Mouse (Mus musculus) right cerebral cortex, adult 18-20 months (tissue): ENCODE measurements at regions not wholly inside any gene's neighbourhood (a gene's known extent, or its start where the extent isn't known, plus 50 kb on each side); places are given as distances from the start of the nearest gene placed in this dataset.

Experiments
- DNase-seq: peaks from one replicate; pipeline ENCODE4 v3.0.0; 2022; ENCODE audit warnings: mixed read lengths

DNA sequence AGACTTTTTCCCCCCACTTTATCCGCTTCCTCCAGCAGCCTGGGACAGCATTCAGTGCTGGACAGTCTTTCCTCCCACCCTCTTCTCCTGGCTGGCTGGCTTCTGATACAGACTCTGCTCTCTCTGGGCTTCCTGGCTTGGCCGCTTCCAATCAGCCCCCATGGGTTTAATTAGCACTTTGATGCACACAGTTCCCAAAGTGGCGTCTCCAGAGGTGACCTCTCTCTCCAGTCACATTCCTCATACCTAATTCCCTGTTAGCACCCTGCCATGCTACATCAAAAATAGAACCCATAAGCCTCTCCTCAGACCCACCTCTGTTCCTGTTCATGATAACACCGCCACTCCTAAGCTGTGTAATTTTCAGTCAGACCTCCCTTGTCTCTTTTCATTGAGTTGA lies 101.9 kb upstream of the Arid2 start:
- DNase-seq: no peak

DNA sequence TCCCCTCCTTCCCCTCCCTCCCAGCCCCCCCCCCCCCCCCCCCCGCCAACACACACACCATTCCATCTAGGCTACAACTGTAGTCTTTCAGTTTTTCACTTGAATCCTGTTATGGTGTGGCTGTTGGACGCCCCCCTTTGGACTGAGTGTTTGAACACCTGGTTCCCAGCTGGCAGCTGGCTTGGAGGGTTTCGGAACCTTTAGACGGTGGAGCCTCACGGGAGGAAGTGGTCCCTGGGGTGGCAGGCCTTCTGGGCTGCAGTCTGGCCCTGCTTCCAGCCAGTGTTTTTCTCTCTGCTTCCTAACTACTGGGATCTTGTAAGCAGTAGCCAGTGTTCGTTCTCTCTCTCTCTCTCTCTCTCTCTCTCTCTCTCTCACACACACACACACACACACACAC lies 101.4 kb upstream of the Arid2 start:
- no peak for DNase-seq

DNA sequence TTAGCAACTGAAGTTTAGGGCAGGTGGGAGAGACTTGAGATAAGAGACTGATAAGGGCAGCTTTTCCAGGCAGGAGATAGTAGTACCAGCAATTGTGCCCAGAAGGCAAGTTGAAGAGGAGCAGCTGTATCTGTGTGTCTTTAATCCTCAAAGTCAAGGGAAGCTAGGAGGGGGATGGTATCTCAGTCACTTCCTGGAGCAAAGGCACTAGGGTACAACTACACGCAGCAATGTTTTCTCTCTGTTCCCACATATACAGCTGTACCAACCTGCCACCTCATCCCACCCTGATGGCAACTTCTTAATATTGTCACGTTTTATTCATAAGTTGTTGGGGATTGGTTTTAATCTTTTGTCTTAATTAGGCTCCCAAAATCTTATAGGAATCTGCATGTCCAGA lies 97.8 kb upstream of the Arid2 start:
- DNase-seq: no peak

DNA sequence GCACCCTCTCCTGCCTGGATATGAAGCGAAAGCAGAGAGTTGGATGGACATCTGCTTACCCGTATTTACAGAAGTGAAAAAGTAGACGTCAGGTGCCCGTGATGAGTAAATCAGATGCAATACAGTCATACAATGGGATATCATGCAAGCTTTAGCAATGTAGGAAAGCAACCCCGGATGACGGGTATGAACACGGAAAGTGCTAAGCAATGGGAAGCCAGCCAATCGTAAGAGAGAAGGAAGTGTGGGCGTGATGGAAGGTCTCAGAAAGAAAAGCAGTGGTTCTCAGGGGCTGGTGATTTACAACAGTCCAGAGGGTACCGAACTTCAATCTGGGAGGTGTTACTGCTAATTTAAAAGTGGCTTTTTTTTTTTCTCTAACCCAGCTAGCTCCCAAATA lies 89.9 kb upstream of the Arid2 start:
- no peak for DNase-seq

DNA sequence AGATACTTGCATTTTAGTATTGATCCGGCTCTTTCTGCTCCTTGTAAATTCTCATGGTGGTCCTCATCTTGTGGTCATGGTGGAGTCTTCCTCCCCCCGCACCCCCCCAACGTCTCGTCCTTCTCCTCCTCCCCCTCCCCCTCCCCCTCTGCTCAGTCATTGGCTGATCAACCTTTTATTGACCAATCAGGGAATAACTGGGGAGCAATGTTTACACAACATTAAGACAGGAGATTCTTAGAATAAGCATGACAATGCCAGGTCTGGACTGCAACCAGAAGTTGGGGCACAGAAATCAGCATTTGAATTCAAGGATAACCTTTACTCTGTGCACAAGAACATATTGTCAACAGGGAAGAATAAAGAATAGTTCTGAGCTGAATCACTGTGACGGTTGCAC lies 89.4 kb upstream of the Arid2 start:
- DNase-seq: no peak

DNA sequence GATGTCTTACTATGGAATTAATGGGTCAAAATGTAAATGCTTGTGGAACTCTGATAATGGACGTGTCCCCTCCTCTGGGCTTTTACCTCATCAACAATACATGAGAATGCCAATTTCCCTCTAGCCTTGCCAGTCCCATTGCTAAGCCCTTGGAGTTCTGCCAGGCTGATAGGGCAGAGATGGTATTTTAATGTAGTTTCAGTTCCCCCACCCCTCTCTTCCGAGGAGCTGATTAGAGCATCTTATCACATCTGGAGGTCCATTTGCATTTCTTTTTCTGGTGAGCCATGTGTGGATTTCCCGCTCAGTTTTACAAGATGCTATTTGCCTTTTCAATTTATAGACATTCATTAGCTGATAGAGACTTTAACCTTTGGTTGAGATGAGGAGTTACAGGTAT lies 86.0 kb upstream of the Arid2 start:
- DNase-seq: no peak

DNA sequence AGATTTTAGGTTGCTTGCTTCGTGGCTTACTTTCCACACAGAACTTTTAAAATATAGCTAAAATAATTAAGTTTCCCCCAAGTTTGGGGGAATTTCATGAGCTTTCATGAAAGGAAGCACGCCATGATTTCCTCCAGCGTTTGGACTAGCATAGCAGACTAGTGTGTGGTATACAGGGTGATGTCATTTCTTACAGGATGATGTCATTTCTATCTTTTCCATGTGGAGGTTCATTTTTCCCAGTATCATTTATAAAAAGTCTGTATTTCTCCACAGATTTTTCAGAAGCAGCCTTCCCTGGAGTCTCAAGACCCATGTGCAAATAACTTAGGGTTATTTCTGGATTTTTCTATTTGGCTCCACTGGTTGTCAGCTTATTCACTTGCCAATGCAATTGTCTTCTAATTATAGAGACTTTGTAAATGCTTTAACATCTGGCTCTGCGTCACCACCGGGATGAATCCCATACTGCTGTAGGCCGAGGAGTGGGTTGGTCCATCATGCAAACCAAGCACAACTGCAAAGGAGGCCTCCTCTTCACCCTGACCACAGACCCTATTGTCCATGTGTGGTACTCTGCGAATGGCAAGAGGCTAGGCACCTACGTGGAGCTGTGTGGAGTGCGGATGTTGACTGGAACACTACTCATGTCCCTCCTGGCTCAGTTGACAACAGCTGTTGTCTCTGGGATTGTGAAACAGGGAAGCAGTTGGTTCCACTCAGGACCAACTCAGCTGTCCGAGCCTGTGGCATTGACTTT lies 85.4 kb upstream of the Arid2 start:
- no peak for DNase-seq

DNA sequence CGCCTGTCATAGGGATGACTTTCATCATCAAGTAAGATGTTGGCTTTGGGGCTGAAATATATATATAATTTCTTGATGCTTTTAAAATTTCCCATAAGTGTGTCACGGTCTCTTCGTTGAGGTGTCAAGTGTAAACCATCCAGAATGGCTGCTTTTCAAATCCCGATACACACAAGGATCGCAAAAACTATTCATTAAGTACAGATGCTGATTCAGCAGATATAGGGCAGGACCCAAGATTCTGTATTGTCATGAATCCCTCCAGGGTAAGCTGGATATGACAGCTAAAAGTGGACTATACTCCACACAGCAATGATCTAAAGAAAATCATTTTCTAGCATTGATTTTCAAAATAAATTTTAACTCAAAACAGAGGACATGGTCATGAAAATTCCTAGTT lies 83.1 kb upstream of the Arid2 start:
- no peak for DNase-seq

DNA sequence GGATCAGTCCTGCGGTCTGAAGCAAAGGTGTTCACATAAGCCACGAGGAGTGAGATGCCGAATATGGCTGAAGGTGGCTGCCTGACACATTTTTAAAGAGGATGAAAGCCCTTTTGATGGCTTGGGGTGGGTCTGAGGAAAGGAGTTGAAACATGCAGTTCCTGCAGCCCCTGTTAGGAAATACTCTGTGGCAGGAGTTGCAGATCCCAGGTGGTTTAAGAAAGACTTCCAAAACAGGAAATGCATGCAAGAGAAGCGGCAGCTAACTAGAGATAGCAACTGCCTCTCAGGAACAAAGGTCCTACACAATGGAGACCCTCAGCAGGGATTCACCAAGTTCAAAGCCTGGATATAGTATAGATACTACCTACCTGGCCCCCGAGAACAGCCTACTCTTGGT lies 82.7 kb upstream of the Arid2 start:
- DNase-seq: no peak

DNA sequence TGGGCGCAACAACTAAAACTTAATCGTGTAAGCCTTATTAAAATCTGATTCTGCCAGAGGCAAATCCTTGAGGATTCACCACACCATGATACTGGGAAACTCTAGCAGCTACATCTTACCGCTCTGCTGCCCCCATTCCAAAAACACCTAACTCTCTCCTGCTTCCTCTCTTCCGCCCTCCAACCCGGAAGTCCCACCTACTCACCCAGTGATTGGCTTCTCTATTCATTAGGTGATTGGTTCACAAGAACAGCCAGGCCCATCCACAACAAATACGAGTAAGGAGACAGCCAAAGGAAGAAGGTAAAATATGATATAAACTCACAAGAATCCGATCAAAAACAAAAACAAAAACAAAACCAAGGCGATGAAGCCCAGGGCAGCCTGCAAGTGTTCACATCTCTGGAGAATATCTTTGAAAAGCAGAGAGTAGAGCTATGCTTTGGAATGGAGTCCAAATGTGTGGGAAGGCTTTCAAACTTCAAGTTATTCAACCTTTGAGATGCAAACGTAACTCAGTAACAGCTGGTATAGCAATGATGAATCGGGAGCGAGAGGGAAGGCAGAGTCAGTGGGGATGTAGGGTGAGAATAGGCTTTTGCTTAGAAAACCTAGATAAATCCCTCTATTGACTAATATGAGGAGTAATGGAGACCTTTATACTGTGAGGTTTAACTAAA lies 76.5 kb upstream of the Arid2 start:
- DNase-seq: peak; percentile 4

DNA sequence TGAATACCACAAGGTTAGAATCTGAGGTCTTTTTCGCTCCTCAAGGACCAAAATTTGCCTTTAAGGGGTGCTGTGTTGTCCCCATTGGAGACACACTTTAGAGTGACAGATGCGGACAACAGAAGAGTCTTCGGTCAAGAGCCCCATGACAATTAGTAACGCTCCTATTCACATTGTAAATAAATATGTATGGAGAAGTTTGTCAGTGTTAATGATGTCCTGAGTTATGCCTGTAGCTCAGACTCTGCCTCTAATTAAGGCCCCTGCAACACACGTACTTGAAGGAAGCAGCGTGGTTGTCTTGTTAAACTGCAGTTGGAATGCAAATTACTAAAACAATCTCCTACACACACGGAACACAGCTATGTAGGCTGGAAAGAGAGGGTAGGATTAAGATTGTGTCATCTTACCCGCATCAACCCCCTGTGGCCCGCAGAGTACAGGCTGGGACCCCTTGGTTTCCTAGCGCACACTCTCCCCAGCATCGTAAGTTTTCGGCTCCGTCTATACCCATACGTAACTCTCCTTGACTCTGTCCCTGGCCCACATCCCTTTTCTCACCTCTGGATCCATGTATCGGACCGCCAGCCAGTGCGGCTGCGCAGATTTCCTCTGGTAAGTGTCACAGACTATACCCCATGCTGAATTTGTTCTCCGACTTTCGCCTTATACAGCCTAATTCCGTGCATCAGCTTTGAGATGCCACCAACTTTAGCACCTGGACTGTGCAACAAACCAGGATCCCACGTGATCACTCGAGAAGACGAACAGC lies 73.6 kb upstream of the Arid2 start:
- no peak for DNase-seq

DNA sequence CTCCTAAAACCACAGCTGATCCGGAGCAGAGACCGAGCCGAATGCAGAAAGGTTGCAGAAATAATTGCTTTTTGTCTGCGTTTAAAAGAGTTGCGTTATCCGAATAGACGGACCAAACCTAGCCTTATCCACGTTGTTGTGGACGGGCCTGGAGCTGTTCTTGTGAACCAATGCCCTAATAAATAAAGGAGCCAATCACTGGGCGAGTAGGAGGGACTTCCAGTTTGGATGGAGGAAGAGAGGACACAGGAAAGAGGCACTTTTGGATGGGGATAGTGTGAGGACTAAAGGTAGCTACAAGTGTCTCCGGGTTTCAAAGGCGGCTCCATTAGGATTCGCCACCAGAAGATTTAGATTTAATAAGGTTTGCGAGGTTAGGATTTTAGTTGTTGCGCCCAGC lies 69.4 kb upstream of the Arid2 start:
- DNase-seq: no peak

DNA sequence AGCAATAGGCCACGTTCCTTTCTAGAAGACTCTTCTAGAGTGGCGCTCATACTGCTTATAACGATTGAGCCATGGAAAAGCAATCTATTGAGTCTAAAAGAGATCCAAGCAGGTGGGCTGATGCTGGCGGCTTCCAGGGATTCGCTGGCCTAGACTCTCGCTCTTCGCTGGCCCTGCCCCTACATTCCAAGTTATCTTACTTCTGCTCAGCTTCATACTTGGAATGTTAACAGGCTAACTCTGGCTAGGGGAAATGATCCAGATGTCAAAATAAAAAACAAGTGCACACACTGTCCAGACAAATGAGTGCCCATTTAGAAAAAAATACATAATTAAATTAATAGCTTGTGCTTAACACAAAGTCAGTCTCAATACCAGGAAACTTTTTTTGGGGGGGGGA lies 67.6 kb upstream of the Arid2 start:
- DNase-seq: no peak

DNA sequence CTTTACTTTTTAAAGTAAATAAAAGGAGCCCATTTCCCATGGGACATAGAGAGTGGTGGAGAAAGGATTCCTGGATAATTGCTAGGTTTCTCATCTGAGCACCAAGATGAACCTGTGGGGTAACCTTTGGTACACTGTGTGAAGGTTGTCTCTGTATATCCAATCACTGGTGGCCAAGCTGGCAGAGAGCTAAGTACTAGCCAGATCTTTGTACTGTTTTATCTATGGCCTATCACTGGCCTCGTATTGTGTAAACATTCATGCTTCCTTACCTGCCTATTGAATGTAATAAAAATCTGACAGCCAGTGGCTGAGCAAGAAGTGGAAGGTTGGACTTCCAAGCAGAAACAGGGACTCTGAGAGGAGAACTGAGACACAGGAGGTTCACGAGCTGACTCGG lies 55.3 kb upstream of the Arid2 start:
- DNase-seq: no peak

DNA sequence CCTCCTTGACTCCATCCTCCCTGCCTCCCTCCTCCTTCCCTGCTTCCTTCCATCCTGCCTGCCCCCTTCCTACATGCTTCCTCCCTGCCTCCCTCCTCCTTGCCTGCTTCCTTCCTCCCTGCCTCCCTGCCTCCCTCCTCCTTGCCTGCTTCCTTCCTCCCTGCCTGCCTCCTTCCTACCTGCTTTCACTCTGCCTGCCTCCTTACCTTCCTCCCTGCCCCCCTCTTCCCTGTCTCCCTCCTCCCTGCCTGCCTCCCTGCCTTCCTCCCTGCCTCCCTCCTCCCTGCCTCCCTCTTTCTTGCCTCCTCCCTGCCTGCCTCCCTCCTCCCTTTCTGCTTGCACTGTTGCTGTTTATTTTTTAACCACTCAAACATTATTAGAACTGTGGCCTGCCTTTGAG lies 54.2 kb upstream of the Arid2 start:
- no peak for DNase-seq

DNA sequence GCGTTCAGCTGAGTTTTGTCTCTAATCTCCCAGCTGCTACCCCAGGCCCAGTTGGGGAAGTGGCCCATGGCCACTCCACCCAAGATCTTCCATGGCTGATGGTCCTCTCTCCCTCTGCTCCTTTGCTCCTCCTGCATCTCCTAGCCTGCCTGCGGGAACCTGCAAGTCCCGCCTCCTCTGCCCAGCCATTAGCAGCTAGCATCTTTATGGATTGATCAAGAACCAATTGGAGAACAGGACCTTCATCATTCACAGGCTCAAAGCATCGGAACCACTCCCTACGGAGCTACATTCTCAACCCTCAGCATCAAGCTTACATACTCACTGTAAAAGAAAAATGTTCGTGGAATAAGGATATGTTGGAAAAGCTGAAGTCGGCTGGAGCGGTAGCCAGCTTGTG lies 52.5 kb upstream of the Arid2 start:
- DNase-seq: no peak
